Mouse (Mus musculus) cerebral cortex, adult 2 months (tissue): ENCODE data around the gene A3galt2.

Experiments used
- WGBS: fragments of 180-500 bp; shearing (Covaris S2); methylation state at CpG from one replicate; pipeline ENCODE4 v1.1.7; 2018; 5-methylcytosine and 5-hydroxymethylcytosine counted together

Gene A3galt2

DNA sequence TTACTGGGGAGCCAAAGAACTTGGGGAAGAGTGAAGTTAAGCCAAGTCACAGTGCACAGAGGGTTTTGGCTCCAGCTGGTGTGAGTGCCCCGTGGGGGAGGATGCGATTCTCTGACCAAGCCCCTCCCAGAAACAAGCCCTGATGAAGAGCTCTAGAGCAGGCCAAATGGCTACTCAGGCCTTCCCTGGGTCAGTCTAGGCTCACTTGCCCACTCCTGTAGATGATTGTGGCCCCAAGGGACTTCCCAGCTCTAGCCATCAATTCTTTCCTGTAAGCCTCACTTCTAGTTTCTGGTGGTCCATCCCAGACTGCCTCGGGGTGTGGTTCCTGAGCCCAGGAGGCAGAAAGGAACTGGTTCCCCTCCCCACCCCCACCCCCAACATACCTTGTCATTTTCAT is at the start of gene A3galt2:
TSS of gene A3galt2 (plus strand) at position 301 of the 400 bp plus-strand sequence.
- WGBS: 60% methylated on average over 3 of the region's 3 CpGs

DNA sequence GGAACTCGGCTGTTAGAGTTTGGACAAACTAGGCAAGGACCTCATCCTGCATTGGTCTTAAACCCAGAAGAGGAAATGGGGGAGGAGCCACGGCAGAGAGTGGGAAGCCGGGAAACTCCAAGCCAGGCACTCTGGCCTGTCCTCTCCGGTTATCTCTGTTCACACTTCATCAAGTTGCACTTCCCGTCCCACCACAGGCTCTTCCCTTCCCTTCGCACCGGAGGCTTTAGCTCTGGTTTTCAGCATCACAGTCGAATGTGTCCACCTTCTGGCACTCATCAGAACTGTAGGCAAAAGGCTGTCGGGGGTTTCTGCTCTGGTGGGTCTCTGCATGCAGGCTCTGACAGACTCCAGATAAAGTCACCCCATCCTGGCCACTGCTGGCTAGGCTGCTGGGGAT is 48.5 kb upstream of the A3galt2 start:
- WGBS: 52% methylated on average over 9 of the region's 9 CpGs

DNA sequence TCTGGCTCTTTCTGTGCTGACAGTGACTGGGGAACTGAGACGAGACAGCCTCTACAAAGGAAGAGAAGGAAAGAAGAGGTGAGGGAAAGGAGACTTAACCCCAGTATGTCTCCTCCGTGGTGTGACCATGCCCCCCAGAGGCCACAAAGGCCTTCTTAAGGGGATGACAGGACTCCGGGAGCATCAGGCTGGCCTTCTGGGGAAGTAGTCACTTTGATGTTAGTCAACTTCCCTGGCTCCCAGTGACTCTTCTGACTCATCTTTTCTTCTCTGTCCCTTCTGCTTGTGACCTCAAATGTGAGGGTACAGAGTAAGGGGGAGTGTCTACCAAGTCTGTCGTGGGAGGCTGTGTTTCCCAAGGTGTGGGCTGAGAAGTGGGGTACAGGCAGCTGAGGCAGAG is 47.8 kb upstream of the A3galt2 start:
- WGBS: 64% methylated on average over 4 of the region's 4 CpGs

DNA sequence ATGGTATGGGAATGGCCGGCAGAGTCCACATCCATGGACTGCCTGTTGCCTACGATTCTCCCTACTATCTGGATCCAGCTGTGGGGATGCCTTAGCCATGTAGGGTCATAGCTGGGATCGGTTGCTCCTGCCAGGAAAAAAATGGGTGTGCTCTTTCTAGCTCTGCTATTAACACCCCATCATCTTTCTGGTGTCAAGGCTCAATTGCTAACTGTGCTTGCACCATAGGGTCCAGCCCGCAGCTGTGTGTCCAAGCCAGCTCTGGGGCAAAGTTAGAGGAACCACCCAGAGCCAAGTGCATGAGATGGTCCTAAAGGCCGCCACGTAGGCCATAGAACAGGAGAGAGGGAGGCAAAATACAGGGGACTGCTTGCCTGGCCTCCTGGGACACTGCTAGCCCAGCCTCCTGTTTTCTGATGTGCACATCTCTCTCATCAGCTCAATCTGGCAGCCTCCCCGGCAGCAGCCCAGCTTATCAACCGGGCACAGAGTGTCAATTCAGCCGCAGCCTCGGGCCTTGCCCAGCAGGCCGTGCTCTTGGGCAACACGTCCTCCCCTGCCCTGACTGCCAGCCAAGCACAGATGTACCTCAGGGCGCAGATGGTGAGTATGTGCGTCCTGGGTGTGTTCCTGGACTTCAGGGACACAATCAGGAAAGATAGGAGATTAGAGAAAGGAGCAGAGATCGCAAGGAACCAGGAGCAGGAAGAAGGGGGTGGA is 45.9 kb upstream of the A3galt2 start:
- WGBS: 76% methylated on average over 15 of the region's 15 CpGs

DNA sequence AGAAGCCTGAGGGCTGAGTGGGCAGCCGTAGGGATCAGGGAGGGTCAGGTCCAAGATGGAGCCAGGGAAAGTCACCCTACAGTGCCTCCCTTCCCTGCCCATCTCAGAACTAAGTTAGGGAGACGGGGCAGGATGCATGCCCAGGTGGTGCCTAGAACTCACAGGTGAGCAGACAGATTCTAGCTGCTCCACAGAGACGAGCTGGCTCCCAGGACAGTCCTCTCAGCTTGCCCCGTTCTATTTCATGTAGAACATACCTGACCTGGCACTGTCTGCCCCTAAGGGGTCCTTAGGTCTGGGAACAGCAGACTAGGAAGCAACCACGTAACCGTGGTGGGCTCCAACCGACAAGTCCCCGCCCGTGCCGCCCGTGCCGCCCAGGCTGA is 45.4 kb upstream of the A3galt2 start:
- 94% methylated on average over 12 of the region's 12 CpGs for WGBS

DNA sequence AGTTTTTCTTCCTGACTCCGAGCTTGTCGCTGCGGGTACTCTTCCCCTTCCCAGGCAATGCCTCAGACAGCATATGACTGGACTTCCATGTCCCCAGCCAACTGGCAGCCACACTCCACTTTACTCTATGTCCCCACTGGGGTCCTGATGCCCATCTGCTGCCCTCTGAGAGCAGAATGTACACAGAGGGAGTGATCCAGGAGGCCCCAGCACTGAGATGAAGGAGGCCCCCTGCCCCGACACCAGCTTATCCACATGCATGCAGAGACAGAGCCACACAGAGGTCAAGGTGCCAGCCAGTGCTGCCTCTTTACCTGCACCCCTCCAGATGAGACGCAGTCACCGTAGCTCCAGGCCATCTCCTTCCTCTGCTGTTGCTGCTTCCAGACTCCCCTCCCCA is 44.9 kb upstream of the A3galt2 start:
- 91% methylated on average over 6 of the region's 6 CpGs for WGBS

DNA sequence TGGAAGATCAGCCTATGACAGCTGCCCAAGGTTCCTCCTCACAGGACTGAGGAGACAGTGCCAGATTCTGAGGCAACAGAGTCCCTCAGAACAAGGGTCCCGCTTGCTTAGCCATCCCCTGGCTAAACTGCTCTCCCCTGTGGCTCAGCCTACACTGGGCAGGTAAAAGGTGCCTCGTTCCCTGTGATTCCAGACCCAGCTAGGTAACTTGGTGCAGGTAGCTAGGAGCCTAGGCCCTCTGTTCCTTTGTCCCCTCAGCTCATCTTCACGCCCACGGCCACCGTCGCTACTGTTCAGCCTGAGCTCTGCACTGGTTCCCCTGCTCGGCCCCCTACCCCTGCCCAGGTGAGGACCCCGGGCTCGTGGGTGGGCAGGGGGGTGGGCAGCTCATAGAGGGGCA is 44.4 kb upstream of the A3galt2 start:
- WGBS: 76% methylated on average over 9 of the region's 9 CpGs

DNA sequence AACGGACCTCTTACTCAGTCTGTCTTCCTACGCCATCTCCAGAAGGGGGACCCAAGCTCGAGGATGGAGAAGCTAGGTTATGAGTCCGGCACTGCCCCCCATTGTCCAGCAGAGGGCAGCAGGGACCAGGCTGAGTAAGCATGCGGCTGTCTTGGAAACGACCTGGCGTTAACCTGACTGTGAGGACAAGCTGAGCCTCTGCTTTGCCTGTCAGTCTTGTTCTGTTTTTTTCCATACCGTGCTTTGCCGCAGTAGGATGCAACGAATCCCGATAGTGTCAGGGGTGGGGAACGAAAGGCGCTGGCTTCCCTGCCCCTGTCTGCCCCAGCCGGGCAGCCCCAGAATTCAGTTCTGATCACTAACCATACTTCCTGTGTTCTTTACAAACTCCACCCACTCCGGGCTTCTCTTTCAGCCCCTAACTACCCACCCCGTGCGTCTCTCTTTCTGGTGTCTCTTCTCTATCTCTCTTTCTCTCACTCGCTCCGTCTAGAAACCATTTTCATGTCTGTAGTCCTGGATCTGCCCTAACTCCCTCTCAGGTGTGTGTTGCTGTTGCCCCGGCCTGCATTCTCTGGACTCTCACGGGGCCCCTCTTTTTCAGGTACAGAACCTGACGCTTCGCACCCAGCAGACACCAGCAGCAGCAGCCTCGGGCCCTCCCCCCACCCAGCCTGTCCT is 43.6 kb upstream of the A3galt2 start:
- 13% methylated on average over 24 of the region's 24 CpGs for WGBS

DNA sequence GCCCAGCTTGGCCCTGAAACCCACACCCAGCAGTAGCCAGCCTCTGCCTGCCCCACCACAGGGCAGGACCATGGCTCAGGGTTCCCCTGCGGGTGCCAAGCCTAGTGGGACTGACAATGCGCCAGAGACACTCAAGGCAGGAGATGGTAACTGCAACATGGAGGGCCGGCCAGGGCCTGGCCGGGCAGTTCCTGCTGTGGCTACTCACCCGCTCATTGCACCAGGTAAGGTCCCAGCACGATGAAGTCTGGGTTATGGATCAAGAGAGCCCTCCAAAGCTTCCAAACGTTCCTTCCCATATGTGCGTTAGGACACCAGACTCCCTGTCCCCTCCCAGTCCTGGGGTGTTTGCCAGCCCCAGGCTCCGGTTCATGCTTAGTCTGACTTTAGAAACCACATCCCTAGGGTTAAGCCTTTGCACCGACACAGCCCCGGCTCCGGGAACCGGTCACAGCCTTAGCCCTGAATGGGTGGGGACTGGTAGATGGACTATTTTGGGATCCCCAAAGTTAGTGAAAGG is 43.0 kb upstream of the A3galt2 start:
- WGBS: 49% methylated on average over 13 of the region's 13 CpGs

DNA sequence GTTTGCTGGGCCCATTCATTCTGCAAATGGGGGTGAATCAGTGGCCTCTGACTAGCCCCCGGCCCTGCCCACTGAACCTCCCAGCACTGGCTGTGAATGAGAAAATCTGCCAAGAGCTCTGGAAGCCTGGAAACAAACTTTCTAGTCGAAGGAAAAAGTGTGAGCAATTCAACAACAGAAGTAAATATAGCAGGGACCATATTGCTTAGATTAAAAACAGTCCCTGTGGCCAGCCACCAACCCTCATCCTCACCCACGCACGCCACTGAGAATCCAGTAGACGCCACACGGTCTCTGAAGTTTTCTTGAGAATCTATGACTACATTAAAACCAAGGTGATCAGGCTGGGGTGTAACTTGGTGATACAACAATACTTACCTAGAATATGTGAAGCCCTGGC is 42.2 kb upstream of the A3galt2 start:
- 52% methylated on average over 6 of the region's 6 CpGs for WGBS

DNA sequence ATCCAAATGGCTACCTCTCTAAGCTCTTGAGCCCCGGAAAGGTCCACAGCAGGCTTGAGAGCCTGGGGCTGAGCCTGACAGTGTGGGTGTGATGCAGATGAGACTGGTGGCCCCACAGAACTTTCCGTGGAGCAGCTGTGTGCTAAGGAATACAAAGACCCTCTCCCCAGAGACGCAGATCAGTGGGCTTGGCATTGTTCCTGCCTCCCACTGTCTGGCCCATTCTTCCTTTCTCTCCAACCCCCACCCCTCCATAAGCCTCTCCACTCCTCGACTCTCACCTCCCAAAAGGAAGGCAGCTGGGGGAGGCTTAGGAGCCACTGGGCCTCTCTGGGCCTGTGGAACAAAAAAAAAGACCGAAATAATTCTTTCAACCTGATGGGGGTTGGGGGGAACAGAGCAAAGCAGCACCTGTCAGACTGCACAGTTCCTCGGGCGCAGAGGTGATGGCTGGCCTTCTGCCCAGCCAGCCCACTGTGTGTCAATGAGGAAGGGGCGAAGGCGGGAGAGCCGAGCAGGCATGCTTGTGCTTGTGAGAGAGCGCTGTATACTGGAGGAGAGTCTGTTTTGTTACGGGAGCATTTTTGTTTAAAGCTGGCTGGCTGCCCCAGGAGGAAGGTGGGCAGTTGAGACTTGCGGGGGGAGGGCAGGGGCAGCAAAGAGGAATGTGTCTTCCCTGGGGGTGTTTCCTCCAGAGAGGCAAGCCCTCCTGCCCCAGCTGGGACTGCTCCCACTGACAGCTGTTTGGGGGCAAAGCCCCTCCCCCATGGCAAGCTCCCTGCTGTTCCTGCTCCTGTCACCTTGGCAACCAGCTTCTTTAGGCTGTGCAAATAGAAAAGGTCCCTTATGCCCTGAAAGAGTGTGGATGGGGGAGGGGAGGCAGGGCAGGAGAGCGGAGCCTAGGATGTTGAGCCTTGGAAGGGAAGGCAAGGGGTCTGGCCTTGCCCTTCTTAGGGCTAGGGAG is 39.6 kb upstream of the A3galt2 start:
- 30% methylated on average over 14 of the region's 14 CpGs for whole genome bisulfite sequencing

DNA sequence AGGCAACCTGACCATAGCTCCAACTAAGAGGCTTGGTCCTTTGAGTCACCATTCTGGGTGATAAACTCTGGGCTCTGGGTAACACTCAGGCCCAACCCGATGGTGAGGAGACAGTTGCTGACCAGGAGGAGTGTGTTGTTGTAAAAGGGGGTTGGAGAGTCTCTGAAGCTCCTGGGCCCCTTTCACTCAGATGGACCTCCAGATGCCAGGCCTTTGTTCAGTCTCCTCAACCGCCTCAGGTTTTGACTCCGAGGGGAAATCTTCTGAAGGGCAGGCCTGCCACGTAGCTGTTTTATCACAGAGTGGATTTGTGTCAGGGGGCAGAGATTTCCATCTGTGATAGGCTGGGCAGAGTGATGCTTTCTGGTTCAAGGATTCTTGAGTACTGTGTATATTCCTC is 38.9 kb upstream of the A3galt2 start:
- WGBS: 55% methylated on average over 4 of the region's 4 CpGs

DNA sequence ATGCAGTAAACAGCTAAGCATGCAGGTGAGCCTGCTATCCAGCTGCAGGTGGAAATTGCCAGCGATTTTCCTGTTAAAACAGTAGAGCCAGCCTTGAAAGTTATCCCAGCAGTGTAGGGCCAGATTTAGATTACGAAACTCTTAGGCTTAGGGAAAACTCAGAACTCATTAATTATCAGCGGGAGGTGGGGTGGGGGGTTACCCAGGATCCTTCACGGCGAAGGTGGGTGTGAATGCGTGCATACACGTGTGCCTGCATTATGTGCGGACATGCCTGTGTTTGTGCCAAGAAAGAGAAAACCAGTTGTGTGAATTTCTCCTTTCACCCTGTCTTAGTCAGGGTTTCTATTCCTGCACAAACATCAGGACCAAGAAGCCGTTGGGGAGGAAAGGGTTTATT is 38.4 kb upstream of the A3galt2 start:
- 64% methylated on average over 9 of the region's 9 CpGs for WGBS

DNA sequence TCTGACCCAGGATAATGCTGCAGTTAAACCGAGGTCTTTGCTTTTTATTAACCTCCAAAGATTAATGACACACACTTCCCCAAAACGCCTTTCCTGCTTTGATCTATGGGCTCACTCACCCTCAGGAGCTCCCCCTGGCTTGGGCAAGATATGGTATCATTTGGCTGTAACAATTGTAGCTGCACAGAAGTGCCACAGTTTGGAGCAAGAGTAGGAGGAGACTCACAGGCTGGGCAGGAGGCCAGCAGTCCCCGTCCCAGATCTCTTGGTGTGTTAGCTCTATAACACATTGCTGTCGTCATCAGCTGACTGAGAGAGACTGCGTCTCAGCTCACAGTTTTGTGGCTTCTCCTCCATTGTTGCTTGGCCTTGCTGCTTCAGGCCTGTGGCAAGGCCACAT is 35.1 kb upstream of the A3galt2 start:
- 22% methylated on average over 5 of the region's 5 CpGs for WGBS

DNA sequence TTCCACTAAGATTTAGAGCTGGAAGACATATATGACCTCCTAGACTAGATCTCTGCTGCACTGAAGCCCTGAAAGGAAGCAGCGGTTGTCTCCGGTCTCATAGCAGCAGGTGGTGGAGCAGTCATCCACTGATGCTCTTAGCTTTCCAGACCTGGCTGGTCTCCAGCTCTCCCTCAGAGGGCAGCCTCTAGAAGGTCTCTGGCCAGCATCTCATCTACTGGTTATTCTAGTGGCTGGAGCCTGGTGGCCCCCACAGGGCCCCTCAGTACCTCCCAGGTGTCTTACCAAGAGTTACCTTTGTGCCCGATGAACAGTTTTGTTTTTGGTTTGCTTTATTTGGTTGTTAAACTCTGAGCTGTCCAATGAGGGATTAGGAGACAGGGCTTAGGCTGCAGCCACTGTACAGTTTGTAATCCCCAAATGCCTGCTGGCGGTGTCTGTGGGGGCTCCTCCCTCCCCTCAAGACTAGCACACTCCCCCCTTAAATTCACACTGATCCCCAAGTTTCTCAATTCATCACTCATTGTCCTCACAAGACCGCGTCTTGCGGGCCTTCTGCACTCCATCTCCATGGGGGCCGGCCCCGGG is 34.0 kb upstream of the A3galt2 start:
- 81% methylated on average over 9 of the region's 9 CpGs for WGBS

DNA sequence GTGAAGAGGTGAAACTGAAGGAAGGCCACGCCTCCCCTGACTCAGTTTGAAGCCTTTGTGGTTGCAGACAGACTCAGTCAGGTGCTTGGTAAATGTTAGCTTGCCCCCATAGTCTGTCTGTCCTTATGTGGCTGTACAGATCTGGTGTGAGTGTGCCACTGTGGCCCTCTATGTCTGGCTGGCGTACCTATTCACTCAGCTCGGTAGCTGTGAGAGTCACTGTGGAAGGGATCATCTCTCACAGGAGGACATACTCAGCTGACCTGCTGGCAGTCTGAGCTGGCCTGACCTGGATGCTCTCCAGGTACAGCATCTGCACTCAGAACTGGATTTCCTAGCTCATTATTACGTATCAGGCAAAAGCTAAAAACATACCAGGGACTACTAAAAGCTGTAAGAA is 33.4 kb upstream of the A3galt2 start:
- 91% methylated on average over 4 of the region's 4 CpGs for WGBS

DNA sequence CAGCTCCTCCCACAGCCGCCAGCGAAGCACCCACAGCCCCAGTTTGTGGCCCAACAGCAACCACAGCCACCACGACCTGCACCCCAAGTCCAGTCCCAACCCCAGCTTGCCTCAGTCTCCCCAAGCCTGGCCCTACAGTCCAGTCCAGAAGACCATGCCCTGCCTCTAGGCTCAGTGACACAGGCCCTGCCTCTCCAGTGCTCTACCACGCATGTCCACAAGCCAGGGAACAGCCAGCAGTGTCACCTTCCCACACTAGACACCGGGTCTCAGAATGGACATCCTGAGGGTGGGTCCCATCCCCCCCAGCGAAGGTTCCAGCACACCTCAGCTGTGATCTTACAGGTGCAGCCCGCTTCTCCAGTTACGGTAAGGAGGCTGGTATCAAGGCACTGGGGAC is 32.2 kb upstream of the A3galt2 start:
- 95% methylated on average over 8 of the region's 8 CpGs for WGBS

DNA sequence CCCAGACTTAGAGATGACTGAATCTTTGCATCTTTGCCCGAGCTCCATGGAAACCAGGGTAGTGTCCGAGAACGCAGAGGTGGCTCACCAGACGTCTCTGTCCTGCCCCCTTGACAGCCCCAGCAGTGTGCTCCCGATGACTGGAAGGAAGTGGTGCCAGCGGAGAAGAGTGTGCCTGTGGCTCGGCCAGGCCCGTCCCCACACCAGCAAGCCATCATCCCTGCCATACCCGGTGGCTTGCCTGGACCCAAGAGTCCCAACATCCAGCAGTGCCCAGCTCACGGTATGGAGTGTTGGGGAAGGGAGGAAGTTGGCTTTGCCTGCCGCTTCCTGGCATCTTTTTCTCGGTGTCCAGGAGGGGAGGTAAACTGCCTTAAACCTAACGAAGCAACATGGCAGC is 31.7 kb upstream of the A3galt2 start:
- WGBS: 81% methylated on average over 13 of the region's 13 CpGs

DNA sequence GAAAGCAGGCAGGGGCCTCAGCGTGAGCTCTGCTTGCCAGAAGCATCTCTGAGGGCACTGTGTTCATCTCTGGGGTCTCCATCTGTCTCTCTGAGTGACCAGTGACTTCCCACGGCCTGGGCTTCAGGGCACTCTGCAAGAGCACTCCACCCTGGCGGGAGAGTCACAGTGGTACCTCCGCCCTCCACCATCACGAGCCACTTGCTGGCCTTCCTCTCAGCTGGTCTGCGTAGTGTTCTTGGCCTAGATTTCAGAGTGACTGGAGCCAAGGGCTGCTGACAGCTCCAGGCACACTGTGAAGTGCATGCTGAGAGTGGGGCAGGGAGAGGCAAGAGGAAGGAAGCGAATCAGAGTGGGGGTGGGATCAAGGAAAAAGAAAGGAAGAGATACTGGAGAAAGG is 31.1 kb upstream of the A3galt2 start:
- WGBS: 43% methylated on average over 7 of the region's 7 CpGs

DNA sequence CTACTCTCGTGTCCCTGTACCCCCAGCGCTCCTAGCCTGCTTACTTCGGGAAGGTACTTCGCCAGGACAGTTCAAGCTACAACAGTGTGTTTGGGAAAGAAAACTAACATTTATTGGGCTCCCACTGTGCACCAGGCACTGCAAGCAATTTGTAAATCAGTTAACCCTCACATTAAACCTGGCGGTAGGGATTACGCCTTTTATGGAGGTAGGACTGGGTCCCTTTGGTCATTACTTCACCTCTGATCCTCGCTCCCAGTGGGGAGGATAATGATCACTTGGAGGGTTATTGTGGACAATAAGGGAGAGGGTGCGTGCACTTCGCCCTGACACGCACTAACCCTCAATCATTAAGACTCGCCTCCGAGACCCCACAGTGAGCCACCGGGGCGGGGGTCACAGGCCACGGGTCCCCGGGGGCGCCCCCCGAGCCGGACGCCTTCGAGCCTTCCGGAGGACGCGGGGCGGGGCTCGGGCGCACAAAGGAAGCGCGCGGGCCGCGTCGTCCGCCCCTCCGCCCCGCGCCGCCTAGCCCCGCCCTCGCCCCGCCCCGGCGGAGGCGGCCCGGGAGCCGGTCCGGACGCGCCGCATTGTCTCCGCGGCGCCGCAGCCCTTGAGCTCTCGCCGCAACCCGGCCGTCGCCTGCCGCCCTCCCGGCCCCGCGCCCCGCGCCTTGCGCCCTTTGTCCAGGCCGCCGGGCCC is 28.0 kb upstream of the A3galt2 start:
- WGBS: 3% methylated on average over 66 of the region's 68 CpGs

DNA sequence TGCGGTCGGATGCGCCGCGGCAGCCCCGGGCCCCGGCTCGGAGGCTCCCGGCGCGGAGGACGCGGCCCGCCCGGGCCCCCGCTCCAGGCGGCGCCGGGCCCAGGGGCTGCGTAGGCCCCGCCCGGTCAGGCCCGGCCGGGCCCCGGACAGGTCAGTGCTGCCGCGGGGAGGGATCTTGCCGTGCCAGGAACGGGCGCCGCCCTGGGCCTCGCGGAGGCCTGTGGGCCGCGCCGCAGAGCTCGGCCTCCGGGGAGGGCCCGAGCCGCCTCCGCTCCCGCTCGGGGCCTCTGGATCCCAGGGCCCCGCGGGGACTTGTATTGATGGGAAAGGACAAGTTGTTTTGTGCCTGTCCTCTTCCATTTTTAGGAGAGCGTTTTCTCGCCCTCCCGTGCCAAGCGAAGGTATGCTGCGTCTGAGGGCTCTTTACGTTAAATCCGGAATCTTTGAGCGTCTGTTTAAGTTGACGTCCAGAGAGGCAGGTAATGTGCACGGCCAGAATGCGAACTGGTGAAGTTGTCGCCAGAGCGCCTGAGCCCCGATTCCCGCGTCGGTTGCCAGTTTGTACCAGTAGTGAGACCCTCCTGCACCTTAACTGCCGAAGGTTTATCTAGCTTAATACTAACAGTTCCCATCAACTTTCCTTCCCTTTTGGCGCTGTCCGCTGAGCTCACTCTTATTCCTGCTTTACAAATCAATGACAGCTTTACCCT is 27.3 kb upstream of the A3galt2 start:
- under 1% methylated on average over 64 of the region's 65 CpGs for WGBS
